Mouse (Mus musculus) gonadal fat pad, adult 2 months (tissue): ENCODE data around the gene 4933412E24Rik. TPM values are rescaled to one million over a fixed set of nuclear protein-coding genes. Genes with fewer than 3 reads are reported as not detected.

Experiments
- DNase-seq: peaks from one replicate; pipeline ENCODE4 v3.0.0-alpha.2; 2012; ENCODE audit warnings: low read depth
- polyA plus RNA-seq: library from polyadenylated mRNA; depleted of rRNA; stranded (reverse); fragments of >200 nt; gene quantifications from 2 replicates; pipeline ENCODE4 v1.2.3, GENCODE M21; 2012; rRNA removed

The 4933412E24Rik gene
- not detected in 2 replicates for polyA plus RNA-seq

DNA sequence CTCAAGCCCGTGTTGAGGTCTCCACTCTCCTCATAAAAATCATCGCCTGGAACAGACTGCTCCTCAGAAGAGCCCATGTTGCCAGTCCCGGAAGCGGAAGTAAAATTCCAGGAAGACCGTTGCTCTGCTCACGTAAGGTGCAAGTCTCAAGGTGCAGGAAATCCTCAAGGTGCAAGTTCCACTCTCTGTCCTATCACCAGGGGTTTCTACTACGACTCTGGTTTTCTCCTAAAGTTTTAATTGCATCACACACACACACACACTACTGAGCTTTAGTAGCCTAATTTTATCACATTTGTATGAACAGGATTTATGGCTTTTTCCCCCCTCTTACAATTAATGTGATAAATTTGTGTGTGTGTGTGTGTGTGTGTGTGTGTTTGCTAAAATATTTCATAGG is at the start of gene 4933412E24Rik:
TSS of gene 4933412E24Rik (minus strand) at position 101 of the 400 bp plus-strand sequence.
- no peak for DNase-seq

GRCm38 (mm10) chr15:60030728-60031127 is 14.3 kb upstream of the 4933412E24Rik start:
- DNase-seq, result no peak

DNA sequence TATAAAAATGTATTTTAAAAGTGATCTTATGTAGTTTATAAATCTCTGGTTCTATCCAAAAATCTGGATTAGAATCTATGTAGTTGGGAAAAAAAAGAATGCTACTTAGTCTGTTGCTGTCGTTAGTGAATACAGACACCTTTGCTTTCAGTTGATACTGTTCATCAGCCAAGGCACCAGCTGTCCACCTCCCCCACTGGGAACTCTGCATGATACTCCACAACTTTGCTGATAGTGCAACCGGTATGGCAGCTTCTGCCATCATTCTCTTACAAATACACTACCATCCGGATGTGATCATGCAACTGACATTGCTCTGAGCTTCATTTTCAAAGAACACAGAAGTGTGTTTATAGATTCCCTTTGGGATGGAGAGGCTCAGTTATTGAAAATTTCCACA is 4.8 kb upstream of the 4933412E24Rik start:
- no peak for DNase-seq

GRCm38 (mm10) chr15:60010199-60010598 is 6.2 kb downstream of the 4933412E24Rik start:
- DNase-seq, result no peak

GRCm38 (mm10) chr15:60009610-60010009 is 6.8 kb downstream of the 4933412E24Rik start:
- DNase-seq, result no peak

GRCm38 (mm10) chr15:59983777-59984176 is 32.6 kb downstream of the 4933412E24Rik start:
- no peak for DNase-seq

DNA sequence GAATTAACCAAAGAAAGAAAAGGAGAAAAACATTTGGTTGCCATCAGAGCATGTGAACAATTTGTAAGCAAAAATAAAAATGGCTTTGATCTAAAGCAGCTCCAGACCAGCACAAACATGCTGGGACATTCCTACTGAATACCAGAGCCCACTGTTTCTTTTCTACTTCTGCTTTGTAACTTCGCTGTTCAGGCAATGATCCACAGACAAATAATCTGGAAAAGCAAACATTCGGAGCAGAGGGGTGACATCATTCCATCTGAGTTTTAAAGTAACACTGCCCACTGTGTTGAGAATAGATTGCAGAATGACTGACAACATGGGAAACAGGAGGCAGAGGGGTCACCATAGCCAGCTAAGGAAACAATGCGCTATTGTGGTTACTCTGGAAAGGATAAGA is 41.1 kb downstream of the 4933412E24Rik start:
- no peak for DNase-seq

- no peak for DNase-seq
Measured at GRCm38 (mm10) chr15:59974584-59974983, 41.8 kb downstream of the 4933412E24Rik start.

- DNase-seq, result no peak
Measured at GRCm38 (mm10) chr15:59973651-59974519, 42.5 kb downstream of the 4933412E24Rik start.
